Mouse (Mus musculus) adrenal gland, postnatal 36 days (tissue): ENCODE data around the gene Pbx1. TPM values are rescaled to one million over a fixed set of nuclear protein-coding genes. Genes with fewer than 3 reads are reported as not detected.

ENCODE experiments used
- DNase-seq, 2 experiments: peaks; one replicate each; pipeline ENCODE4 v3.0.0; 2021; ENCODE audit warnings: mixed read lengths in 1 of 2
- total RNA-seq, 2 experiments: library from RNA; stranded (reverse); gene quantifications; 2 replicates each; pipeline ENCODE4 v1.2.3; 2021

Pbx1 gene
- total RNA-seq, 2 experiments from 2014 or later, result 162 to 190 TPM

GRCm38 (mm10) chr1:168070273-168070910, 361.7 kb downstream of the Pbx1 start:
- DNase-seq, result no peak

DNA sequence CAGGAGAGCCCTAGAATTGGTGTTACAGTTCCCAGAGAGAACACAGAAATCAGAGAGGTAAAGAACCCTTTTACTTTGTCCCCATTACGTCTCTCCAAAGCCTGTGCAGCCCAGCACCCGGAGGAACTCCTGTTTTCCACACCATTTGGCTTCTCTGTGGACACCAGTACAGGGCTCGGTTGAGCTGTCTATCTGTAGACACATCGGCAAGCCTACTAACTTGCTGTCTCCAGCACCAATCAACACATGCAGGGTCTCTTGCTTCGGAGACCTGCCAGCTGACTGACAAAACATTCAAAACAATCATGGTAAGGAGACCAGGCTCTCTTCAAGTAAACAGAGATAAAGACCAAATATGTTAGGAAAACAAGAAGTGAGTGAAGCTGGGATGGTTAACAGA, 362.3 kb downstream of the Pbx1 start:
- DNase-seq, result no peak
